Mouse (Mus musculus): ENCODE measurements at regions not wholly inside any gene's neighbourhood (a gene's known extent, or its start where the extent isn't known, plus 50 kb on each side); places are given as distances from the start of the nearest gene placed in this dataset.
"Not testable (repeated sequence)": the region's sequence is repeated elsewhere in the genome, so short reads cannot be mapped to it uniquely, and the experiment has no call there.

DNA sequence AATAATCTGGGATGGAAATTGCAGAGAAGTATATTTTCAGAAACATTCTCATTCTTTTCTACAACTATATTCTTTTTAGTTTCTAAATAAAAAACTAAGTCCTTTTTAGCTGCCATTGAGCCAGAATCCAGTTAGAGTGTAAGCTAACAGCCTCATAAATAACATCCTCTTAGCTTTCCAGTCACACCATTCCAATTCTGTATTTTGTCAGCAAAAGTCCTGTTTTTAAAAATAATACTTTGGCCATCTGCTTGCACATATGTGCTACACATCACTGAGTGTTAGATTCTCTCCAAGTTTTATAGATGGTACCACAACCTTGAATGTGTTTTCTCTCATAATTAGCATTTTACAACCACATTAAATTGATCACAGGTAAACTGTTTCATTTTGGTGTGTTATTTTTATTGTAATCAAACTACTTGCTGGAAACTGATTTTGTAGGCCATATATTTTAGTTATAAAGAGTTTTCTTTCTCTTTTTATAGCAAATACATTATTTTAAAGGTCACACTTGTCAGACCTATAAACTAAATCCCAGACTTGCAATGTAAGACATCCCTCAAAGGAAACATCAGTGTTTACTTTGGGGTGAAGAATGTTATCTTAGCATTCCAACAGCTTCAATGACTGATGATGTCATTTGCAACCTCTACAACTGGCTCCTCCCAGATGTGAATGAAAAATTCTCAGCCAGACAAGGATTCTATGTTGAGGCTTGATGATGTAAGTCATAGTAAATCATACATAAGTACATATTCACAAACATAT, 1878.9 kb upstream of the Flrt2 start:
- DNase-seq (ENCODE audit: extremely low read depth, low read depth, low spot score): no peak
- Histone ChIP-seq H3K4me1 (ENCODE audit: control insufficient read depth, insufficient read depth, low read length) (no peaks in the 10 kb centered on the region), H3K9ac (ENCODE audit: low read depth, low read length) (no peak overlapping the region), H3K79me2 (ENCODE audit: control insufficient read depth, insufficient read depth, low read length) (no peaks in the 10 kb centered on the region), H3K27me3 (ENCODE audit: control insufficient read depth, insufficient read depth, low read length) (no peaks in the 10 kb centered on the region), H3K36me3 (ENCODE audit: control insufficient read depth, insufficient read depth, low read length) (no peaks in the 10 kb centered on the region), H3K4me3 (ENCODE audit: insufficient read depth, low read depth, low read length) (no peak overlapping the region), H3K27ac (replicated peaks; ENCODE audit: insufficient read depth, low read depth, low read length) (no peak overlapping the region)
- no peak for TF ChIP-seq CTCF (IDR thresholded peaks at IDR 0.05; ENCODE audit: low read depth, low read length)
- TF ChIP-seq POLR2A (IDR thresholded peaks at IDR 0.05; ENCODE audit: extremely low read depth, insufficient read depth, low read length): no peak

DNA sequence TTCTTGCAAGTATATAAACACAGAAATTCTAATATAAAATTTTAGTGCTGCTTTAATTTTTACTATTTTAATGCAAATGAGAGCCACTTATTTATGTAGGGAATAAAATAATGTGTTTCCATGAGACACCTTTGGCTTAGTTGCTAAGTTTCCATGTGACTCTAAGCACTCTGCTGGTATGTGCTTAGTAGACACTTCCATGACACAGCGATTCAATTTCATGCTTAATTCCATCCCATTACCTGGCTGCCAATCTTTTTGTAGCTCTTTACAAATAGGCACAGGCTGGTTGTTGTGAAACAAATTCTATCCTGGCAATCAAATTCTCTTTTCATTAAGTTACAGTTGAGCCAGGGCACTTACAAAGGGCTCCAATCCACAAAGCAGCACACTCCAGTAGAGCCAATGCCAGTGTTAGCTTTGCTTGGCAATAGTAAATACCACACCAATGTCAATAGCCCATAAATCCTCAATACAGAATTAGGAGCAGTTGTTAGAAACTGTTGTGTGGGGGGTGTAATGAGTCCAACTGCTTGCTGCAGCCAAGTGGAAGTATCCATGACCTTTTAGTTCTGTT, 1841.0 kb upstream of the Flrt2 start:
- WGBS: 59% methylated on average over 1 of the region's 1 CpGs
- no peaks in the 10 kb centered on the region for H3K27me3 ChIP-seq (ENCODE audit: control insufficient read depth, insufficient read depth, low read length)
- H3K79me2 ChIP-seq (ENCODE audit: control insufficient read depth, insufficient read depth, low read length): no peaks in the 10 kb centered on the region
- TF ChIP-seq CTCF (IDR thresholded peaks at IDR 0.05; ENCODE audit: low read depth, low read length) (no peak), POLR2A (IDR thresholded peaks at IDR 0.05; ENCODE audit: extremely low read depth, insufficient read depth, low read length) (no peak)
- no peak overlapping the region for H3K27ac ChIP-seq (replicated peaks; ENCODE audit: insufficient read depth, low read depth, low read length)
- peak; percentile 69 for DNase-seq (ENCODE audit: extremely low read depth, low read depth, low spot score)
- no peaks in the 10 kb centered on the region for H3K36me3 ChIP-seq (ENCODE audit: control insufficient read depth, insufficient read depth, low read length)
- no peaks in the 10 kb centered on the region for H3K4me1 ChIP-seq (ENCODE audit: control insufficient read depth, insufficient read depth, low read length)
- no peak overlapping the region for H3K4me3 ChIP-seq (ENCODE audit: insufficient read depth, low read depth, low read length)
- no peak overlapping the region for H3K9ac ChIP-seq (ENCODE audit: low read depth, low read length)

GRCm38 (mm10) chr12:93851660-93852059, 1840.4 kb upstream of the Flrt2 start:
- peak; percentile 9 for DNase-seq (ENCODE audit: extremely low read depth, low read depth, low spot score)
- WGBS: 48% methylated on average over 1 of the region's 1 CpGs
- no peak for TF ChIP-seq POLR2A (IDR thresholded peaks at IDR 0.05; ENCODE audit: extremely low read depth, insufficient read depth, low read length)
- no peak for TF ChIP-seq CTCF (IDR thresholded peaks at IDR 0.05; ENCODE audit: low read depth, low read length)

DNA sequence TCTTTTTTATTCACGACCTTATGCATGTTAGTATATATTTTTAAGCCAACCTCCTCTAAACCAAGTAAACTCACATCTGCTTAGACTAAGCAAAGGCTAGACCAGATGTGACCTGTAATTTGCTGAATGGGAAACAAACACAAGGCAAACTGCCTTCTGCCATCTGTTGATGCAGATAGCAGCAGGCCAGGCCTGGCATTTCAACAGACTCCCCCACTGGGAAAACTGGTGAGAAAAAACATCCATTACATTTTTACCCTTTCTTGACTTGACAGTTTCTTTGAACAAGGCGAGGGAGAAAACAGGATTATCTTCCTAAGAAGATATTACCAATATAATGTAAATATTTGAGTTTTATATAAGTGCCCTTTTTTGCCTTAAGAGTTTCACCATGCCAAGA, 1806.1 kb upstream of the Flrt2 start:
- H3K79me2 ChIP-seq (ENCODE audit: control insufficient read depth, insufficient read depth, low read length): no peaks in the 10 kb centered on the region
- no peak overlapping the region for H3K9ac ChIP-seq (ENCODE audit: low read depth, low read length)
- H3K4me1 ChIP-seq (ENCODE audit: control insufficient read depth, insufficient read depth, low read length): no peaks in the 10 kb centered on the region
- no peaks in the 10 kb centered on the region for H3K36me3 ChIP-seq (ENCODE audit: control insufficient read depth, insufficient read depth, low read length)
- no peak for TF ChIP-seq POLR2A (IDR thresholded peaks at IDR 0.05; ENCODE audit: extremely low read depth, insufficient read depth, low read length)
- no peak for TF ChIP-seq CTCF (IDR thresholded peaks at IDR 0.05; ENCODE audit: low read depth, low read length)
- H3K4me3 ChIP-seq (ENCODE audit: insufficient read depth, low read depth, low read length): no peak overlapping the region
- no peaks in the 10 kb centered on the region for H3K27me3 ChIP-seq (ENCODE audit: control insufficient read depth, insufficient read depth, low read length)
- WGBS: 64% methylated on average over 2 of the region's 2 CpGs
- DNase-seq (ENCODE audit: extremely low read depth, low read depth, low spot score): no peak
- no peak overlapping the region for H3K27ac ChIP-seq (replicated peaks; ENCODE audit: insufficient read depth, low read depth, low read length)

More at GRCm38 (mm10) chr12:93851660-93852059, 1840.4 kb upstream of the Flrt2 start:
- no peak overlapping the region for H3K4me3 ChIP-seq (ENCODE audit: insufficient read depth, low read depth, low read length)
- no peaks in the 10 kb centered on the region for H3K4me1 ChIP-seq (ENCODE audit: control insufficient read depth, insufficient read depth, low read length)
- H3K27ac ChIP-seq (replicated peaks; ENCODE audit: insufficient read depth, low read depth, low read length): no peak overlapping the region
- H3K27me3 ChIP-seq (ENCODE audit: control insufficient read depth, insufficient read depth, low read length): no peaks in the 10 kb centered on the region
- H3K9ac ChIP-seq (ENCODE audit: low read depth, low read length): no peak overlapping the region
- no peaks in the 10 kb centered on the region for H3K79me2 ChIP-seq (ENCODE audit: control insufficient read depth, insufficient read depth, low read length)
- no peaks in the 10 kb centered on the region for H3K36me3 ChIP-seq (ENCODE audit: control insufficient read depth, insufficient read depth, low read length)

DNA sequence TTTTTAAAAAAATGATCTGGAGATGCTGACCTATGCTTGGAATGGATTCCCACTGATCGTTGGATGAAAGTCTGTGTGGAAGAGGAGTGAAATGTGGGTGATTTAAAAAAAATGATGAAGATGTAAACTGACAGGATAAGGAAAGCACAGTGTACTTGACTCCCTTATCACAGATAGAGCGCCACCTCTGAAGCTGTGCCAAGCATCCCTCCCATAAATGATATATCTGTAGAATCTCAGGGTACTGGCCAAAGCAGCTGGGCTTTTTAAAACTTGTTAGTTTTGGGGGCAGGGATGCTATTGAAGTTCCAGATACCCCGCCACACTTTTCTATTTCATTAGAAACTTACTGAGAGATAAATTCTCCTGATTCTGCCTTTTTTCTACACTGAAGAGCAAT, 1801.9 kb upstream of the Flrt2 start:
- H3K36me3 ChIP-seq (ENCODE audit: control insufficient read depth, insufficient read depth, low read length): no peaks in the 10 kb centered on the region
- H3K27ac ChIP-seq (replicated peaks; ENCODE audit: insufficient read depth, low read depth, low read length): no peak overlapping the region
- no peak overlapping the region for H3K9ac ChIP-seq (ENCODE audit: low read depth, low read length)
- H3K27me3 ChIP-seq (ENCODE audit: control insufficient read depth, insufficient read depth, low read length): no peaks in the 10 kb centered on the region
- H3K4me3 ChIP-seq (ENCODE audit: insufficient read depth, low read depth, low read length): no peak overlapping the region
- no peaks in the 10 kb centered on the region for H3K79me2 ChIP-seq (ENCODE audit: control insufficient read depth, insufficient read depth, low read length)
- 82% methylated on average over 3 of the region's 3 CpGs for WGBS
- DNase-seq (ENCODE audit: extremely low read depth, low read depth, low spot score): no peak
- H3K4me1 ChIP-seq (ENCODE audit: control insufficient read depth, insufficient read depth, low read length): no peaks in the 10 kb centered on the region
- no peak for TF ChIP-seq CTCF (IDR thresholded peaks at IDR 0.05; ENCODE audit: low read depth, low read length)
- TF ChIP-seq POLR2A (IDR thresholded peaks at IDR 0.05; ENCODE audit: extremely low read depth, insufficient read depth, low read length): no peak

DNA sequence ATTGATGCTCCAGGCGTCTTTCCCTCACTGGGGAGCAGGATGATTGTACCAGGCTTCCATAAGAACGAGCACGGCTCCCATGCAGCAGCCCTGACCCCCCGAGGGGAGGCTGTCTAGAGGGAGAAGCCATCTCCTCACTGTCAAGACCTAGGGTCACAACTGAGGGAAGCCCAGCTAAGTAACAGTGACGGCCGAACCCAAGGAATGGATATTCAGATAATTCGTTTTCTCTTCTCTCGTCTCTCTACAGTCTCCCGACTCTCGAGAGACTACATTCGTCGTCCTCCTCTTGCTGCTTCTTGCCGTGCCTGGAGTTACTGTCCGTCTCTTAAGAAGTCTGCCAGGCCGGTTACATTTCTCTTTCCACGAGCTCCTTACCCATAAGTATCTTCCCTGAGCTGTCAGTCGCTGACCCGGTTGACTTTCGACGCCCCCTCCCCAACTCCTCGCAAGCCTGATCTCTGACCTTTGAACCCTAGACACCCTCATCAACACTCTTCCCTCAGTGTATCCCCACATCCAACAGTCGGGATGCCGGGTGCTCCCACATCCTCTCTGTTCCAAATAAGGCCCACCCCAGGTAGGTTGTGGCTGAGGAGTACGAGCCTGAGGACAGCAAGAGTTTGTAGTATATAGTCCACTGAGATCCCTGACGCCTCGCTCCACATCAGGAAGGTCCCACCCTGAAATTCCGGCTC, 1763.3 kb upstream of the Flrt2 start:
- not testable (repeated sequence) for H3K27ac ChIP-seq (replicated peaks; ENCODE audit: insufficient read depth, low read depth, low read length); H3K79me2 ChIP-seq (ENCODE audit: control insufficient read depth, insufficient read depth, low read length); DNase-seq (ENCODE audit: extremely low read depth, low read depth, low spot score); H3K4me3 ChIP-seq (ENCODE audit: insufficient read depth, low read depth, low read length); H3K27me3 ChIP-seq (ENCODE audit: control insufficient read depth, insufficient read depth, low read length); H3K36me3 ChIP-seq (ENCODE audit: control insufficient read depth, insufficient read depth, low read length); H3K4me1 ChIP-seq (ENCODE audit: control insufficient read depth, insufficient read depth, low read length); H3K9ac ChIP-seq (ENCODE audit: low read depth, low read length)
- 50% methylated on average over 1 of the region's 27 CpGs for WGBS

- H3K79me2 ChIP-seq (ENCODE audit: control insufficient read depth, insufficient read depth, low read length); H3K36me3 ChIP-seq (ENCODE audit: control insufficient read depth, insufficient read depth, low read length); H3K27me3 ChIP-seq (ENCODE audit: control insufficient read depth, insufficient read depth, low read length); H3K4me3 ChIP-seq (ENCODE audit: insufficient read depth, low read depth, low read length); DNase-seq (ENCODE audit: extremely low read depth, low read depth, low spot score); H3K27ac ChIP-seq (replicated peaks; ENCODE audit: insufficient read depth, low read depth, low read length); H3K4me1 ChIP-seq (ENCODE audit: control insufficient read depth, insufficient read depth, low read length); H3K9ac ChIP-seq (ENCODE audit: low read depth, low read length): not testable (repeated sequence)
- WGBS: 87% methylated on average over 4 of the region's 7 CpGs
Measured at GRCm38 (mm10) chr12:93929239-93929563, 1762.8 kb upstream of the Flrt2 start.

DNA sequence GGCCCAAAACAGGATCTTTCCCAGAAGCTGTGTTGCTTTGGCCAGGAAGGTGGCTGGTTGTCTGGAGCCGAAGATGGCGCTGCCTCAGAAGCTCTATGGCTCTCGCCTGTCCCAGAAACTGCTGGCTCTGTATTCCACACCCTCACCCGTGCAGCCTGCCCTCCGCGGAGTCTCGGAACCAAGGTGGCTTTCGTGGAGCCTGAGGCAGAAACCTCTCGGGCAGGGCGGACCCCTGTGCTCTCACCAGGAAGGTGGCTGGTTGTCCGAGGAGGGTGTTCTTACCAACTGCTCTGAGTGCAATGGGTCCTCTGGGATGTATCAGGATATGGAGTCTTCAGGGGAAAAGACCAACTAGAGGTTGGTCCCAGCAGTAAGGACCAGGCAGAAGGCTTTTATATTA, 1761.8 kb upstream of the Flrt2 start:
- H3K27ac ChIP-seq (replicated peaks; ENCODE audit: insufficient read depth, low read depth, low read length); H3K36me3 ChIP-seq (ENCODE audit: control insufficient read depth, insufficient read depth, low read length); H3K9ac ChIP-seq (ENCODE audit: low read depth, low read length); H3K79me2 ChIP-seq (ENCODE audit: control insufficient read depth, insufficient read depth, low read length); H3K27me3 ChIP-seq (ENCODE audit: control insufficient read depth, insufficient read depth, low read length); H3K4me3 ChIP-seq (ENCODE audit: insufficient read depth, low read depth, low read length); H3K4me1 ChIP-seq (ENCODE audit: control insufficient read depth, insufficient read depth, low read length); DNase-seq (ENCODE audit: extremely low read depth, low read depth, low spot score): not testable (repeated sequence)
- WGBS: 92% methylated on average over 11 of the region's 11 CpGs
